Mouse (Mus musculus) frontal cortex, postnatal 25 days (tissue): ENCODE measurements around the gene H2al1o.
"Not testable (repeated sequence)": the region's sequence is repeated elsewhere in the genome, so short reads cannot be mapped to it uniquely, and the experiment has no call there.

Source experiments
- DNase-seq, 2 experiments: peaks; one replicate each; pipeline ENCODE4 v3.0.0; 2022; ENCODE audit warnings: low spot score in 2 of 2

Gene H2al1o

GRCm38 (mm10) chrX:9572309-9572708 is at the start of gene H2al1o:
Gene H2al1o, minus strand, starts transcription at chrX:9572409.
- DNase-seq, result not testable (repeated sequence)

DNA sequence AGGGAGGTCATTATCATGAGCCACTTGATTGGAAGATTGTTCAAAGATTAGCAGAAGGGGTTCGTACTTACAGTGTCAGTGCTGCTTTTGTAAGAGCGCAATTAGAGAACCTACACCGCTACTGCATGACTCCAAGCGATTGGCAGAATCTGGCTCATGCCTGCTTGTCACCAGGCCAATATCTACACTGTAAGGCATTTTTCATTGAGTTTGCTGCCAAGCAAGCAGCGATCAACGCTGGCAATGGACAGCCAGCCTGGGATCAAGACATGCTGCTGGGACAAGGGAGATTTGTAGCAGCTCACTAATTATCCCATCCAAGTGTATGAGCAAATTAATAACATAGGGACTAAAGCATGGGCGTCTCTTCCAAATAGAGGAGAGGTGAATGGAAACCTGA is 25.8 kb upstream of the H2al1o start:
- DNase-seq, result not testable (repeated sequence)

- DNase-seq, result no peak
Observed at GRCm38 (mm10) chrX:9536881-9537280, 35.3 kb downstream of the H2al1o start.
